Mouse (Mus musculus): ENCODE data around the gene Osbp2. TPM values are rescaled to one million over a fixed set of nuclear protein-coding genes. Genes with fewer than 3 reads are reported as not detected.

Gene Osbp2
- polyA plus RNA-seq, 1 experiment from 2014 or later: 7.6 TPM

- Histone ChIP-seq H3K9ac (no peak overlapping the region), H3K4me1 (no peaks in the 10 kb centered on the region), H3K27ac (no peak overlapping the region), H3K36me3 (peaks cover 85% of the 10 kb centered on the region), H3K4me3 (no peak overlapping the region), H3K4me2 (replicated peaks) (no peak overlapping the region), H3K9me3 (no peaks in the 10 kb centered on the region), H3K27me3 (replicated peaks) (no peaks in the 10 kb centered on the region)
- WGBS: 93% methylated on average over 11 of the region's 11 CpGs
- ATAC-seq (ENCODE audit: low FRiP score, low read depth): no peak
Observed at GRCm38 (mm10) chr11:3683696-3684095, 180.0 kb downstream of the Osbp2 start.

GRCm38 (mm10) chr11:3679771-3680170 is 183.9 kb downstream of the Osbp2 start:
- H3K4me2 ChIP-seq (replicated peaks): no peak overlapping the region
- no peak overlapping the region for H3K27ac ChIP-seq
- no peaks in the 10 kb centered on the region for H3K4me1 ChIP-seq
- H3K9ac ChIP-seq: no peak overlapping the region
- H3K36me3 ChIP-seq: peaks cover 86% of the 10 kb centered on the region
- no peak for ATAC-seq (ENCODE audit: low FRiP score, low read depth)
- 97% methylated on average over 3 of the region's 3 CpGs for WGBS
- no peaks in the 10 kb centered on the region for H3K9me3 ChIP-seq
- H3K4me3 ChIP-seq: no peak overlapping the region
- H3K27me3 ChIP-seq (replicated peaks): no peaks in the 10 kb centered on the region

DNA sequence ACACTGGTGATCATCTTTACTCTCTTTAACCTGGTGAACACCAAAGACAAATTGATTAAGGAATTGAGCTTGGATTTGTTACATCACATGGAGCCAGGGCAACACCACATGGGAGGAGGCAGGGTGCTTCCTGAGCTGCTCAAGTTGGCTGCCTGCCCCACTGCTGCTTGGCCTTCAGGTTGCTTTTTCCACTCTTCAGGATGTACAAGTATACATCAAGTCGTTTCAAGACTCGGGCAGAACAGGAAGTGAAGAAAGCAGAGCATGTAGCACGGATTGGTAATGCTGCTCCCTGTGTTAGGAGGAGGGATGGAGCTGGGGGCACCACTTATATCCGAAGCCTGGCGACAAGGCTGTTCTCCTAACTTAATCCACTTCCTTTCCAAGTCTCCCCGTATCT is 186.5 kb downstream of the Osbp2 start:
- WGBS: 90% methylated on average over 6 of the region's 6 CpGs
- H3K27me3 ChIP-seq (replicated peaks): no peaks in the 10 kb centered on the region
- H3K9me3 ChIP-seq: no peaks in the 10 kb centered on the region
- ATAC-seq (ENCODE audit: low FRiP score, low read depth): no peak
- no peak overlapping the region for H3K27ac ChIP-seq
- H3K4me1 ChIP-seq: no peaks in the 10 kb centered on the region
- H3K36me3 ChIP-seq: peaks cover 91% of the 10 kb centered on the region
- H3K4me3 ChIP-seq: no peak overlapping the region
- H3K9ac ChIP-seq: no peak overlapping the region
- no peak overlapping the region for H3K4me2 ChIP-seq (replicated peaks)

- Histone ChIP-seq H3K9me3 (no peaks in the 10 kb centered on the region), H3K4me3 (no peak overlapping the region), H3K4me1 (0 out of 2 replicates have a peak, but pooled peaks cover under 1% of the 10 kb centered on the region), H3K27ac (no peak overlapping the region), H3K27me3 (replicated peaks) (no peaks in the 10 kb centered on the region), H3K9ac (no peak overlapping the region), H3K36me3 (peaks cover 91% of the 10 kb centered on the region), H3K4me2 (replicated peaks) (no peak overlapping the region)
- 91% methylated on average over 5 of the region's 5 CpGs for WGBS
- no peak for ATAC-seq (ENCODE audit: low FRiP score, low read depth)
Observed at GRCm38 (mm10) chr11:3676423-3676822, 187.3 kb downstream of the Osbp2 start.

DNA sequence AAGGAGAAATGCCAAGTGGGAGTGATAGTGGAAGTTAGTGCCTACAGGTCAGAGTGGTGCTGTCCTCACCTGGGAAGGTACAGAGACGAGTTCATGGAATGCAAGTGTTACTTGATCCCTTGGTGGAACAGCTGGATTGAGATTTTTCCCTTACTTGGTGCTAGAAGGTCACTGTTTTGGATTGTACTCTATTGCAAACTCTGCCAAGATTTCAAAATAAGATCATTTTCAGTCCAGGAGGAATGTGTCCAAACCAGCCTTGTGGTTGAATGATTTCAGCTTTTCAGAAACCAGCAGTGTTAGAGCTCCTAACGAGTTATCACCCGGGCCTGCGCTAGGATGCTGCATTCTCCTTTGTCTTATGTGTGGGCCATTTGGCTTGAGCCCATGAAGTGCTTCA is 189.2 kb downstream of the Osbp2 start:
- no peak overlapping the region for H3K4me3 ChIP-seq
- no peak overlapping the region for H3K27ac ChIP-seq
- H3K27me3 ChIP-seq (replicated peaks): no peaks in the 10 kb centered on the region
- H3K9me3 ChIP-seq: no peaks in the 10 kb centered on the region
- 90% methylated on average over 4 of the region's 4 CpGs for WGBS
- H3K9ac ChIP-seq: no peak overlapping the region
- 0 out of 2 replicates have a peak, but pooled peaks cover 7% of the 10 kb centered on the region for H3K4me1 ChIP-seq
- peaks cover 90% of the 10 kb centered on the region for H3K36me3 ChIP-seq
- no peak overlapping the region for H3K4me2 ChIP-seq (replicated peaks)
- no peak for ATAC-seq (ENCODE audit: low FRiP score, low read depth)

GRCm38 (mm10) chr11:3671000-3671628 is 192.6 kb downstream of the Osbp2 start:
- H3K9ac ChIP-seq: no peak overlapping the region
- no peak overlapping the region for H3K4me2 ChIP-seq (replicated peaks)
- ATAC-seq (ENCODE audit: low FRiP score, low read depth): peak; percentile 37; the same call in 1 of the 2 replicates
- no peak overlapping the region for H3K27ac ChIP-seq
- 98% methylated on average over 1 of the region's 1 CpGs for WGBS
- H3K9me3 ChIP-seq: no peaks in the 10 kb centered on the region
- H3K4me1 ChIP-seq: 0 out of 2 replicates have a peak, but pooled peaks cover 7% of the 10 kb centered on the region
- H3K36me3 ChIP-seq: peaks cover 73% of the 10 kb centered on the region
- H3K4me3 ChIP-seq: no peak overlapping the region
- H3K27me3 ChIP-seq (replicated peaks): no peaks in the 10 kb centered on the region

GRCm38 (mm10) chr11:3669849-3670248 is 193.9 kb downstream of the Osbp2 start:
- H3K27me3 ChIP-seq (replicated peaks): no peaks in the 10 kb centered on the region
- peaks cover 60% of the 10 kb centered on the region for H3K36me3 ChIP-seq
- H3K9me3 ChIP-seq: no peaks in the 10 kb centered on the region
- 0 out of 2 replicates have a peak, but pooled peaks cover 7% of the 10 kb centered on the region for H3K4me1 ChIP-seq
- no peak overlapping the region for H3K4me2 ChIP-seq (replicated peaks)
- H3K27ac ChIP-seq: no peak overlapping the region
- no peak for ATAC-seq (ENCODE audit: low FRiP score, low read depth)
- H3K9ac ChIP-seq: no peak overlapping the region
- no peak overlapping the region for H3K4me3 ChIP-seq

DNA sequence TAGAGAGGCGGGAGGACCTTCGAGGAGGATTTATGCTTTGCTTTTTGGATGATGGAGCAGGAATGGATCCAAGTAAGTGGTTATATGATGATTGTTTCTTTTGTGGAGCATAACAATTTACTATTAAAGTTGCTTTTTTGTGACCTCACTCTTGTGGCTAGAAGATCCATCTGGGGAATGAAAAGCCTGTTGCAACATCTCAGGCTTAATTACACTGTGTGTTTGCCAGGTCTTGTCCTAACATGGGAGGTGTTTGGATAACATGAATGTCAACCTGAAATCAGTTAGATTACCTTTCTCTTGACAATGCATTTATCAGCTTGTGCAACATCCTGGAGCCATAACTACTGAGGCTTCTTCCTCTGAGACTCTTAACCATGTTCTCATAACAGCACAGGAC is 194.9 kb downstream of the Osbp2 start:
- no peak overlapping the region for H3K9ac ChIP-seq
- 0 out of 2 replicates have a peak, but pooled peaks cover 7% of the 10 kb centered on the region for H3K4me1 ChIP-seq
- no peaks in the 10 kb centered on the region; the same call in 1 of the 2 replicates for H3K27me3 ChIP-seq (replicated peaks)
- H3K4me3 ChIP-seq: no peak overlapping the region
- no peak overlapping the region for H3K27ac ChIP-seq
- H3K4me2 ChIP-seq (replicated peaks): no peak overlapping the region
- peaks cover 59% of the 10 kb centered on the region for H3K36me3 ChIP-seq
- no peaks in the 10 kb centered on the region for H3K9me3 ChIP-seq
- no peak for ATAC-seq (ENCODE audit: low FRiP score, low read depth)
- 96% methylated on average over 2 of the region's 2 CpGs for WGBS

GRCm38 (mm10) chr11:3667506-3667905 is 196.2 kb downstream of the Osbp2 start:
- no peaks in the 10 kb centered on the region; the same call in 1 of the 2 replicates for H3K27me3 ChIP-seq (replicated peaks)
- H3K9ac ChIP-seq: no peak overlapping the region
- no peak for ATAC-seq (ENCODE audit: low FRiP score, low read depth)
- H3K4me2 ChIP-seq (replicated peaks): no peak overlapping the region
- peaks cover 57% of the 10 kb centered on the region for H3K36me3 ChIP-seq
- WGBS: 85% methylated on average over 3 of the region's 3 CpGs
- H3K27ac ChIP-seq: no peak overlapping the region
- H3K9me3 ChIP-seq: no peaks in the 10 kb centered on the region
- H3K4me1 ChIP-seq: 0 out of 2 replicates have a peak, but pooled peaks cover 7% of the 10 kb centered on the region
- H3K4me3 ChIP-seq: no peak overlapping the region

DNA sequence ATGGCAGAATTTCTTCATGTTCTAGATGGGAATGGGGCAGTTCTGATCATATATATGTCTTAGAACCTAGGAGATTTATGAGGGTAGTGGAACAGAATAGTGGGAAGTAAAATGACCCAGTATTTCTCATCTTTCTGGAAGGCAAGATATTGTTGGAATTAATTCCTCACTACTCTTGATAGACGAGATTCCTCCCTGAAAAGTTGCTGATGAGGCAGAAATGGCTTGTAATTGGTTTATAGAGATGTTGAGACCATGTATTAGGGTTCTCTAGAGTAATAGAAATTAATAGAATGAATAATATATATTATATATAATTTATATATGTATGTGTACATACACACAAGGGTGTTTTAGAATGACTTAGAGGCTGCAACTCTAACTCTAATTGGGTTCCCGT is 201.7 kb downstream of the Osbp2 start:
- H3K9ac ChIP-seq: no peak overlapping the region
- H3K27me3 ChIP-seq (replicated peaks): no peaks in the 10 kb centered on the region; the same call in 1 of the 2 replicates
- no peak overlapping the region for H3K27ac ChIP-seq
- no peak overlapping the region for H3K4me3 ChIP-seq
- H3K36me3 ChIP-seq: peaks cover 33% of the 10 kb centered on the region
- 95% methylated on average over 2 of the region's 2 CpGs for WGBS
- ATAC-seq (ENCODE audit: low FRiP score, low read depth): no peak
- no peaks in the 10 kb centered on the region for H3K9me3 ChIP-seq
- H3K4me2 ChIP-seq (replicated peaks): no peak overlapping the region
- H3K4me1 ChIP-seq: no peaks in the 10 kb centered on the region

Other genes with a start within 250 kb of the Osbp2 start
- gene Morc2a, start 214.7 kb downstream of the Osbp2 start, polyA plus RNA-seq (2016; fragmentation: Nextera tagmentation; extraction: Ambion mirVana): 48.0 and 55.9 TPM in 2 replicates
- 0.47 and 0.59 TPM in 2 replicates for gene 4921536K21Rik, start 31.2 kb upstream of the Osbp2 start, polyA plus RNA-seq (2016; fragmentation: Nextera tagmentation; extraction: Ambion mirVana)
- gene Dusp18, start 31.3 kb upstream of the Osbp2 start, polyA plus RNA-seq (2016; fragmentation: Nextera tagmentation; extraction: Ambion mirVana): 22.2 and 23.5 TPM in 2 replicates
- 9.1 and 9.6 TPM in 2 replicates for gene Slc35e4, start 50.8 kb upstream of the Osbp2 start, polyA plus RNA-seq (2016; fragmentation: Nextera tagmentation; extraction: Ambion mirVana)
- 26.3 and 28.3 TPM in 2 replicates for gene Tcn2, start 68.3 kb upstream of the Osbp2 start, polyA plus RNA-seq (2016; fragmentation: Nextera tagmentation; extraction: Ambion mirVana)
- 68.1 and 75.7 TPM in 2 replicates for gene Pes1, start 100.1 kb upstream of the Osbp2 start, polyA plus RNA-seq (2016; fragmentation: Nextera tagmentation; extraction: Ambion mirVana)
- 0.28 and 0.49 TPM in 2 replicates for gene 4930556J24Rik, start 112.9 kb upstream of the Osbp2 start, polyA plus RNA-seq (2016; fragmentation: Nextera tagmentation; extraction: Ambion mirVana)
- gene Gal3st1, start 119.7 kb upstream of the Osbp2 start, polyA plus RNA-seq (2016; fragmentation: Nextera tagmentation; extraction: Ambion mirVana): 2.5 and 3.0 TPM in 2 replicates
- gene Sec14l4, start 167.6 kb upstream of the Osbp2 start, polyA plus RNA-seq (2016; fragmentation: Nextera tagmentation; extraction: Ambion mirVana): 0.06 TPM in 1 of 2 replicates, not detected in the other
- not detected in 2 replicates for gene Sec14l3, start 200.9 kb upstream of the Osbp2 start, polyA plus RNA-seq (2016; fragmentation: Nextera tagmentation; extraction: Ambion mirVana)
- gene Mtfp1, start 231.5 kb upstream of the Osbp2 start, polyA plus RNA-seq (2016; fragmentation: Nextera tagmentation; extraction: Ambion mirVana): 4.5 and 5.6 TPM in 2 replicates

All from neural tube, embryonic 12.5 days (tissue).